Mouse (Mus musculus): ENCODE measurements around the gene Bok. TPM values are rescaled to one million over a fixed set of nuclear protein-coding genes. Genes with fewer than 3 reads are reported as not detected.
"Not testable (repeated sequence)": the region's sequence is repeated elsewhere in the genome, so short reads cannot be mapped to it uniquely, and the experiment has no call there.

Bok gene
- polyA plus RNA-seq (2015; fragmentation: Nextera tagmentation; extraction: Ambion mirVana) = 59.1 and 61.2 TPM in 2 replicates

DNA sequence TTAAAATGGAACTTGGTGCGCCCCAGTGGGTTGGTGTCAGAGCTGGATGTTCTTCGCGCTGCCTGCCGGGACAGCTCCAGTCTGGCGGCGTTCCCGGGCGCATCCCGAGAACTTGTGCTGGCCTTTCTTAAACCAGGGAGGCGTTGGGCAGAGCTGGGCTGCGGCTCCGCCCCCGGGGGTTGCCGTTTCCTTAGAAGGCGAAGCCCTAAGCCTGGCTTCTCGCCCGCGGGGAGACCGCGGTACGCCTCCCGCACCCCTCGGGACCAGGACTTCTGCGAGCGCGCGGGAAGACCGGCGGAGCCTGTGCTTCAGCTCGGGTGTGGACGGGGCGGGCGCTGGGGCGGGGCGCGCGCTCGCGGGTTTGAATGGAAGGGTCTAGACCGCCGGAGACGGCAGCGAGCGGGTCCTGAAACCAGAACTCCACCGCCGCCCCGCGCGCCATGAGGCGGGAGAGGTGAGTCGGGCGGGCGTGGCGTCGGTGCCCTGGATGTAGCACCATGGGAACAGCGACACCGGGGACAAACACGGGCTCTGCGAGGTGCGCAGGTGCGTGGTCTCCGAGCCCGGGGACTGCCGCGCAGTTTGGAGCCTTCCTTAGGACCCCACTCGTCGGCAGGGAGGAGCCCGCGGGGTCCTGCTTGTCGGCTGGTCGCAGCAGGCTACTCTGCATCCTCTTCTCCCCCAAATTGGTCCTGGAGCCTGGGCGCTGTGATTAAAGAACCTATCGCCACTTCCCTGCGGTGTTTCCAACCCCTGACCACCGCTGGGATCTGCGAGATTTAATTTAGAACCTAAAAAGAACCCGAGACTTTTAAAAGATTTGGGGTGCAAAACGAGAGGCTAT, at the start of gene Bok:
Gene Bok, plus strand, starts transcription at position 260 of the 844 bp plus-strand sequence.
- Histone ChIP-seq H3K4me2 (replicated peaks) (peak within 1 kb of the TSS; percentile 78), H3K9ac (replicated peaks) (peak within 1 kb of the TSS; percentile 84), H3K36me3 (peaks cover 4% of the 10 kb centered on the region; the same call in 1 of the 2 replicates), H3K4me1 (replicated peaks) (peaks cover 27% of the 10 kb centered on the region), H3K9me3 (0 out of 2 replicates have a peak, but pooled peaks cover 3% of the 10 kb centered on the region), H3K27ac (peak within 1 kb of the TSS; percentile 67), H3K4me3 (replicated peaks) (peak within 1 kb of the TSS; percentile 59), H3K27me3 (peaks cover 10% of the 10 kb centered on the region)
- WGBS = under 1% methylated on average over 76 of the region's 78 CpGs
- peak; percentile 57 for ATAC-seq

DNA sequence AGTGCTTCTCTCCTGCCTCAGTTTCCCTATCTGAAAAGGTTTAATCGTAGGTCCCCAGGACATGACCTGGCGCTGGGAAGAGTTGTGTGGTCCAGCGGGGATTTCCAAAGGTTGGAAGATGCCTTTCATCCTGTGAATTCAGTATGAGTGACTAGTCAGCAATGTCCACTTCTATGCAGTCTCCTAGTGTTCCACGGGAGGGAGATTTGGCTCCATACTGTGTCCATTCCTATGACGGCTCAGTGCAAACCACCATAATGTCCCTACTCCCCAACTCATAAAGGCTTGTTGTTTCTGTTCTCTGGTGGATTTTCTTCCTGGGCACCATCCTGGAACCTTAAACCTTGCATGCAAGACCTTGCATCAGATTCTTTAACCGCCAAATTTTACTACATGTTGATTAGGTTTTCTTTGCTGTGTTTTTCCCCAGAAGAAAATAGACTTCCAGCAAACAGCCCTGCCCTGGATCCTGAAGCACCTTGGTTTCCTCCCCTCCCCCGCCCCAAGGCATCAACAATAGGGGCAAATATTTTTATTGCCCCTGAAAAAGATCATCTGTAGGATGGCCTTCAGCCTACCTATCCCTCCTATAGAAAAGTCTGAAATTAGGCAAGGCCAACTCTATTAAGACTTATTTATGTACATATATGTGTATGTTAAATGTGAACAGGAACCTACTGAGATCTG, 49.1 kb upstream of the Bok start:
- peak overlapping the region; percentile 85 for H3K4me3 ChIP-seq (replicated peaks)

DNA sequence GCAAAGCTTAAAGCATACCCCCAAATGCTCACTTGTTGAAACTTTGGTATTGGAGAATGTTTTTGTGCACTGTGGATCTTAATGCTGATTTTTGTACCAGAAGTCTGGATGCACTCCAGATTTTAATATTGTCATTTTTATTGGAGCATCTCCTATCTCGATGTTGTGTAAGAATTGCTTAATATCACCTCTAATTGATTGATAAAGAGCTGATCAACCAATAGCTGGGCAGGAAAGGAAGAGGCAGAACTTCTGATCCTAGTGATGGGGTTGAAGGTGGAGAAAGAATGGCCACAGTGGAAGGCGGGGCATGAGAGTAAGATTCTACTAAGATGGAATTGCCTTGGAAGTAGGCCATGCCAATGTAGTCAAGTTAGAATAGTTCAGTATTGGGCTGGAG, 43.5 kb upstream of the Bok start:
- WGBS = 85% methylated on average over 2 of the region's 2 CpGs
- no peaks in the 10 kb centered on the region for H3K4me1 ChIP-seq (replicated peaks)
- H3K9ac ChIP-seq (replicated peaks) = no peak overlapping the region
- H3K9me3 ChIP-seq = no peaks in the 10 kb centered on the region
- no peaks in the 10 kb centered on the region for H3K36me3 ChIP-seq
- no peak overlapping the region for H3K27ac ChIP-seq
- no peaks in the 10 kb centered on the region for H3K27me3 ChIP-seq
- H3K4me3 ChIP-seq (replicated peaks) = no peak overlapping the region
- H3K4me2 ChIP-seq (replicated peaks) = no peak overlapping the region
- no peak for ATAC-seq

More for the DNA sequence above, 49.1 kb upstream of the Bok start:
- Histone ChIP-seq H3K36me3 (peaks cover 9% of the 10 kb centered on the region), H3K9ac (replicated peaks) (peak overlapping the region; percentile 65), H3K27ac (peak overlapping the region; percentile 88), H3K4me1 (replicated peaks) (peaks cover 24% of the 10 kb centered on the region), H3K9me3 (no peaks in the 10 kb centered on the region), H3K27me3 (no peaks in the 10 kb centered on the region), H3K4me2 (replicated peaks) (peak overlapping the region; percentile 64)
- WGBS = 36% methylated on average over 7 of the region's 7 CpGs
- ATAC-seq = peak; percentile 15

DNA sequence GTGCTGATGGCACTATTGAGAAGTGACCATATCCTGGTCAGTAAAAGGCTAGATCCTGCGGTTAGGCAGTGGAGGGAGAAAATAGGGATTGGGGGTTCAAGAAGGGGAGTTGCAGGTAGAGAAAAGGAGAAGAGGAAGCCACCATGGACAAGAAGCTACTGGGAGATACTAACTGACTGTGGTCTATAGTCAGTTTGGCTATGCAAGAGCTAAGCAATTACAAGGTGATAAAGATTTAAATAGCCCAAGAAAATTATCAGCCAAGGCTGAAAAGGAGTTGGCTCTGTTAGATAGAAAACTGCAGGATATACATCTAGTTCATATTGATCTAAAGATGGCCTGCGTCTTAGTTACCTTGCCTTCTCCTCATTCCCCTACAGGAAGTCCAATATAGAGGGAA, 42.8 kb upstream of the Bok start:
- WGBS = 89% methylated on average over 2 of the region's 2 CpGs
- Histone ChIP-seq H3K9me3 (no peaks in the 10 kb centered on the region), H3K36me3 (no peaks in the 10 kb centered on the region), H3K27ac (no peak overlapping the region), H3K27me3 (no peaks in the 10 kb centered on the region), H3K4me2 (replicated peaks) (no peak overlapping the region), H3K4me1 (replicated peaks) (no peaks in the 10 kb centered on the region), H3K4me3 (replicated peaks) (no peak overlapping the region), H3K9ac (replicated peaks) (no peak overlapping the region)
- ATAC-seq = no peak

DNA sequence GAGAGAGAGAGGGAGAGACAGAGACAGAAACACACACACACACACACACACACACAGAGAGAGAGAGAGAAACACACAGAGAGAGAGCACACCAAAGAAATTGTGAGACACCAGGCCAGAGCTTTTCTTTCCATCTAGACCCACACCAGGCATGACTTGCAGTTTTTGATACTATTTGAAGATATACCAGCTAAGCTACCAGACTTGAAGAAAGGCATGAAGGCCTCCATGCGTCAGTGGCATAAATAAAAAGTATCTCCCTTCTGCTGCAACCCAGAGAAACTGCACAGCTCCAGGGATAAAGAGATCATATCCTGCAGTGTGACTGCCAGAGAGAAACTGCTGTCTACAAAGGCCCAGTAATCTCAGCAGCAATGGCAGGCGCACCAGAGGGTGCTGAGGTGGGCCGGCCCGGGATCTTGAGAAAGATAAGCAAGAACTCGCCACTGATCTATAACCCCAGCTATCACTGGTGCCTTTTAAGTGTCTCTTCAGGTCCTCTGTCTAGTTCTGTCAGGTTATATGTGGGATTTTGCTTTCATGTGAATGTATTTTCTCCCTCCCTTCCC, 35.8 kb upstream of the Bok start:
- no peaks in the 10 kb centered on the region for H3K4me1 ChIP-seq (replicated peaks)
- no peak overlapping the region for H3K4me3 ChIP-seq (replicated peaks)
- no peak overlapping the region for H3K27ac ChIP-seq
- WGBS = 73% methylated on average over 5 of the region's 5 CpGs
- H3K4me2 ChIP-seq (replicated peaks) = no peak overlapping the region
- H3K9ac ChIP-seq (replicated peaks) = no peak overlapping the region
- 0 out of 2 replicates have a peak, but pooled peaks cover 4% of the 10 kb centered on the region for H3K9me3 ChIP-seq
- H3K36me3 ChIP-seq = no peaks in the 10 kb centered on the region
- no peaks in the 10 kb centered on the region for H3K27me3 ChIP-seq
- ATAC-seq = no peak

DNA sequence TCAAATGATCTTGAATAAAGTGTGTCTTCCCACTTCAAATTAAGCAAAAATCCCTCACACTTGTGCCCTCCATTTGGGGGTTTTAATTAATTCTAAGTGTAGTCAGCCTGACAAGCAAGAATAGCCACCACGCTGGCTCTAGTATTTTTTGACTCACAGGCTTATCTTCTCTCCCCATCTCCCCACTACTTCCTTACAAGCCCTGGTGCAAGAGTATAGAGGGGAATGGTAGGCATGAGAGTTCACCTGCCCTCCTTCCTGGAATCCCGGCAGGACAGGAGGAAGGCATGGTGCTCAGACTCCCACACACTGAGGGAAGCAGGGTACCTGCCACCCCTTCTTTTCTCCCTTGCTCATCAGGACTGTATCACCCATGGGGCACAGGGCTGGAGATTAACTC, 31.2 kb upstream of the Bok start:
- no peaks in the 10 kb centered on the region for H3K4me1 ChIP-seq (replicated peaks)
- H3K9me3 ChIP-seq = 0 out of 2 replicates have a peak, but pooled peaks cover 4% of the 10 kb centered on the region
- H3K27ac ChIP-seq = no peak overlapping the region
- H3K36me3 ChIP-seq = no peaks in the 10 kb centered on the region
- no peak for ATAC-seq
- 76% methylated on average over 2 of the region's 2 CpGs for WGBS
- H3K9ac ChIP-seq (replicated peaks) = no peak overlapping the region
- no peak overlapping the region for H3K4me2 ChIP-seq (replicated peaks)
- no peak overlapping the region for H3K4me3 ChIP-seq (replicated peaks)
- no peaks in the 10 kb centered on the region for H3K27me3 ChIP-seq

DNA sequence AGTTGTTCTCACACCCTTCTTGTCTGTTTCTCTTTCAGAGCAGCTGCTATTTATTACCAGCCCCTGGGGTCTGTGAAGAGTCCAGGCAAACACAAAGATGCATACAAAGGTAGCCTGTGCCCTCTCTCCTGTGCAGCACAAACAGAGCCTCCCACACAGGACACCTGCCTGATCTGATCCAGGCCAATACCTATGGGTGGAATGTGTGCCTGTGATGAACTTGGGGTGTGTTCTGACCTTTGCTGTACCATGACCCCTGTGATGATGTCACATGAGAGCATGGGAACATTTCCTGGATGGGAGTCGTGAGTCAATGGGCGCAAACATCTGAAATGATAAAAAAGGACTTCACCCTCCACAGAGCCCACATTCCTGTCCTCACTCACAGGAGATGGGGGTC, 30.7 kb upstream of the Bok start:
- Histone ChIP-seq H3K9me3 (0 out of 2 replicates have a peak, but pooled peaks cover 4% of the 10 kb centered on the region), H3K27me3 (no peaks in the 10 kb centered on the region), H3K4me1 (replicated peaks) (no peaks in the 10 kb centered on the region), H3K27ac (no peak overlapping the region), H3K4me3 (replicated peaks) (no peak overlapping the region), H3K36me3 (no peaks in the 10 kb centered on the region), H3K4me2 (replicated peaks) (no peak overlapping the region), H3K9ac (replicated peaks) (no peak overlapping the region)
- ATAC-seq = no peak
- 76% methylated on average over 2 of the region's 2 CpGs for WGBS

DNA sequence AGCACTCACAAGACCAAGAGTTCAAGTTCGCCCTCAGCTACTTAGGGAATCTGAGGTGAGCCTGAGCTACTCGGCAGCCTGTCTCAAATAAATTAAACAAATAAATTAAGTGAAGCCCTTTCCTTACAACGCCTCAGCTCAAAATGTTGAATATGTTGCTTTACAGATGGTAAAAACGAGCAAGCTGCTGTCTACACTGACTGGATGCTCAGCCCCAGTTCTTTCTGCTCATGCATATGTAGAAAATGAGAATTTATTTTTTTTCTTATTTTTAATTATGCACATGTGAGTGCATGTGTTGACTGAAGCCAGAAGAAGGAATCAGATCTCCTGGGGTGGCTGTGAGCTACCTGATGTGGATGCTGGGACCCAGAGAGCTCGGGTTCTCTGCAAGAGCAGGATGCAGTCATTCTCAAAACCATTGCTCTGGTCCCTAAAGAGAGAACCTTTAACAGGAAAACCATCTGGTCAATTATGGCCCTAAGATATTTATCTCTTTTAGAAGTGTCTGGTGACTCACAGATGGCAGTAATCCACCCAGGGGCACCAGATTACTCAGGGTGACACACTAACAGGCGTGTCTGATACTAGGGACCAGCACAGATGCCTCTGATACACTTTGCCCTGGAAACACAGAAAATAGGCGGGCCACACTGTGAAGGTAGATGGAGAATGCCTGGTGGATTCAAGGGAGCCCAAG, 29.0 kb upstream of the Bok start:
- 73% methylated on average over 7 of the region's 7 CpGs for WGBS
- no peak for ATAC-seq
- H3K9ac ChIP-seq (replicated peaks) = no peak overlapping the region

DNA sequence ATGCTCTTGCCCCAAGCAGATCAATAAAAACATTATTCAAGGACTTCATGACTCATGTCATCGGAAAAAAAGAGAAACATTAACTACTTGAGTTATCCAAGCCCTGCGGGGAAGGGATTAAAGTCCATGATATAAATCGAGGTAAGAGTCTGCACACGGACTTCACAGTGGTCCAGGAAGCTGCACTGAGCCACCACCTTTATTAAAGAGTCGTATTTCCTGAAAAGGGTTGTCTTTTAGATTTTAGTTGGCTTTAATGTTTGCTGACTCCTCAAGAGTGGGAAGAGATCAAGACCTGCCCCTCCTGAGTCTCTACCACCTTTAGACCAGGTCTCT, 28.5 kb upstream of the Bok start:
- H3K9me3 ChIP-seq = no peaks in the 10 kb centered on the region
- H3K4me3 ChIP-seq (replicated peaks) = no peak overlapping the region
- no peak overlapping the region for H3K27ac ChIP-seq
- H3K27me3 ChIP-seq = no peaks in the 10 kb centered on the region
- H3K4me2 ChIP-seq (replicated peaks) = no peak overlapping the region
- H3K9ac ChIP-seq (replicated peaks) = no peak overlapping the region
- ATAC-seq = no peak
- H3K36me3 ChIP-seq = no peaks in the 10 kb centered on the region
- WGBS = 77% methylated on average over 5 of the region's 5 CpGs
- no peaks in the 10 kb centered on the region for H3K4me1 ChIP-seq (replicated peaks)

More for the DNA sequence above, 29.0 kb upstream of the Bok start:
- no peak overlapping the region for H3K4me3 ChIP-seq (replicated peaks)
- 0 out of 2 replicates have a peak, but pooled peaks cover 4% of the 10 kb centered on the region for H3K9me3 ChIP-seq
- no peaks in the 10 kb centered on the region for H3K4me1 ChIP-seq (replicated peaks)
- H3K27ac ChIP-seq = no peak overlapping the region
- no peaks in the 10 kb centered on the region for H3K27me3 ChIP-seq
- H3K36me3 ChIP-seq = no peaks in the 10 kb centered on the region
- no peak overlapping the region for H3K4me2 ChIP-seq (replicated peaks)

DNA sequence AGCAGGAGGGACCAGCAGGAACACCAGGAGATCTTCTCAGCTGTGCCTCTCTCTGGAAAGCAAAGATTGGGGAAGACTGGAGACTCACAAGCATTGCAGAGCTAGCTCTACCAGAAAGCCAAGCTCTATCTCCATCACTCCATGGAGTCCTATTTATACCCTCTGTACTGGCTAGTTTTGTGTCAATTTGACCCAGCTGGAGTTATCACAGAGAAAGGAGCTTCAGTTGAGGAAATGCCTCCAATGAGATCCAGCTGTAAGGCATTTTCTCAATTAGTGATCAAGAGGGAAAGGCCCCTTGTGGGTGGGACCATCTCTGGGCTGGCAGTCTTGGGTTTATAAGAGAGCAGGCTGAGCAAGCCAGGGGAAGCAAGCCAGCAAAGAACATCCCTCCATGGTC, 26.9 kb upstream of the Bok start, which contains the start of gene Stk25:
Gene Stk25, minus strand, starts transcription at position 101 of the 400 bp plus-strand sequence.
- not testable (repeated sequence) for H3K27ac ChIP-seq; H3K36me3 ChIP-seq; H3K4me3 ChIP-seq (replicated peaks); H3K9ac ChIP-seq (replicated peaks); H3K9me3 ChIP-seq; H3K4me1 ChIP-seq (replicated peaks); H3K27me3 ChIP-seq; ATAC-seq; H3K4me2 ChIP-seq (replicated peaks)

DNA sequence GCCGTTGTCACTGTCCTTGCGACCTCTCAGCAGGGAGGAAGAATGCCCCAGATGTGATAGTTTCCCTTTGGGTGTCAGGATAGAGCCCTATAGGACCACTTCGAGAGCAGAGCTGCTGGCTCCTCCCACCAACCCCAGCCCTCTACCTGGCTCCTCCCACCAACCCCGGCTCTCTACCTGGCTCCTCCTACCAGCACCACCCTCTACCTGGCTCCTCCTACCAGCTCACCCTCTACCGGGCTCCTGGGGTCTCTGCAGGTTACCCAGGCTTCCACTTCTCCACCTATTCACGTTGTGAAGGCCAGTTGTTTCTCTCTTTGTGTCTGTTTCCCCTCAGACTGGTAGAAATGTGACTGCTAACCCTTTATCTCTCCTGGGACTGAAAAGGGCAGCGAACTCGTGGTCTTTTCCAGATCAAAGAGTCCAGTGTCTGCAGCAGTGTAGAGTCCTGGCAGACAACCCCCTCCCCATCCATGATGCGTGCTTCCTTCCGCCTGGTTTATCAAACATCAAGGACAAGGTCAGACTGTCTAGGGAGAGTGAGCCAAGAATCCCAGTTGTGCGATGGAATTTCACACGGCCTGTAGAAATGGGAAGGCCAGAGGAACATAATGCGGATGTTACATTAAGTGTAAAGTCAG, 17.6 kb upstream of the Bok start:
- Histone ChIP-seq H3K9me3 (no peaks in the 10 kb centered on the region), H3K27me3 (peaks cover 5% of the 10 kb centered on the region; the same call in 1 of the 2 replicates), H3K27ac (0 out of 2 replicates have a peak overlapping the region, but pooled peaks have one; percentile 12), H3K4me2 (replicated peaks) (no peak overlapping the region), H3K36me3 (no peaks in the 10 kb centered on the region), H3K9ac (replicated peaks) (no peak overlapping the region), H3K4me3 (replicated peaks) (no peak overlapping the region), H3K4me1 (replicated peaks) (peaks cover 15% of the 10 kb centered on the region)
- WGBS = 26% methylated on average over 13 of the region's 13 CpGs
- ATAC-seq = no peak

Measured in midbrain, embryonic 13.5 days (tissue).